Mouse (Mus musculus) cerebellum, adult 9-11 months (tissue): ENCODE measurements around the gene Tmem121b.
A peak's percentile ranks its signal among the peaks of the same experiment; 100 is the strongest.

Experiments used
- DNase-seq: peaks from one replicate; pipeline ENCODE4 v3.0.0; 2022

Tmem121b gene

GRCm38 (mm10) chr6:120493374-120494181 is at the start of gene Tmem121b:
Tmem121b (minus strand) TSS chr6:120493807.
- peak; percentile 82 for DNase-seq

- DNase-seq, result no peak
Observed at GRCm38 (mm10) chr6:120542061-120542460, 48.5 kb upstream of the Tmem121b start.

- DNase-seq, result no peak
Observed at GRCm38 (mm10) chr6:120541386-120541785, 47.8 kb upstream of the Tmem121b start.

GRCm38 (mm10) chr6:120539781-120540231 is 46.2 kb upstream of the Tmem121b start:
- no peak for DNase-seq

- DNase-seq, result peak; percentile 82
Observed at GRCm38 (mm10) chr6:120539132-120539759, 45.6 kb upstream of the Tmem121b start.

GRCm38 (mm10) chr6:120536337-120536736 is 42.7 kb upstream of the Tmem121b start:
- no peak for DNase-seq

- DNase-seq, result no peak
Observed at GRCm38 (mm10) chr6:120532594-120532993, 39.0 kb upstream of the Tmem121b start.

- peak; percentile 93 for DNase-seq
Observed at GRCm38 (mm10) chr6:120531020-120531965, 37.7 kb upstream of the Tmem121b start, which contains the start of gene Hdhd5. Hdhd5 (minus strand) TSS chr6:120531319.

- no peak for DNase-seq
Observed at GRCm38 (mm10) chr6:120529123-120529522, 35.5 kb upstream of the Tmem121b start.

GRCm38 (mm10) chr6:120524796-120525195 is 31.2 kb upstream of the Tmem121b start:
- no peak for DNase-seq

- no peak for DNase-seq
Observed at GRCm38 (mm10) chr6:120519647-120520046, 26.0 kb upstream of the Tmem121b start.

GRCm38 (mm10) chr6:120517311-120517710 is 23.7 kb upstream of the Tmem121b start:
- DNase-seq, result no peak

GRCm38 (mm10) chr6:120516879-120517278 is 23.3 kb upstream of the Tmem121b start:
- DNase-seq, result no peak

GRCm38 (mm10) chr6:120516422-120516821 is 22.8 kb upstream of the Tmem121b start:
- DNase-seq, result no peak

- DNase-seq, result no peak
Observed at GRCm38 (mm10) chr6:120511212-120511611, 17.6 kb upstream of the Tmem121b start.

GRCm38 (mm10) chr6:120510425-120510824 is 16.8 kb upstream of the Tmem121b start:
- no peak for DNase-seq

GRCm38 (mm10) chr6:120509975-120510374 is 16.4 kb upstream of the Tmem121b start:
- no peak for DNase-seq

GRCm38 (mm10) chr6:120508645-120509044 is 15.0 kb upstream of the Tmem121b start:
- no peak for DNase-seq

- DNase-seq, result no peak
Observed at GRCm38 (mm10) chr6:120505531-120505930, 11.9 kb upstream of the Tmem121b start.

GRCm38 (mm10) chr6:120504051-120504450 is 10.4 kb upstream of the Tmem121b start:
- no peak for DNase-seq

- no peak for DNase-seq
Observed at GRCm38 (mm10) chr6:120496544-120496943, 2.9 kb upstream of the Tmem121b start.

GRCm38 (mm10) chr6:120492499-120493373 is 871 bp downstream of the Tmem121b start:
- peak; percentile 28 for DNase-seq
